Mouse (Mus musculus): Measurements from ENCODE around the gene Ciart.
"Not testable (repeated sequence)": the region's sequence is repeated elsewhere in the genome, so short reads cannot be mapped to it uniquely, and the experiment has no call there.

Ciart gene

GRCm38 (mm10) chr3:95901616-95902372, 19.7 kb upstream of the Ciart start:
- in situ Hi-C loops (cut with MboI, MseI) = loop anchor here (5.0 kb wide), 1 partner anchor 34 kb away; no protein-coding TSS in a partner anchor

- in situ Hi-C loops (cut with MboI, MseI) = loop anchor here (5.0 kb wide), 1 partner anchor 33 kb away; no protein-coding TSS in a partner anchor
Observed at GRCm38 (mm10) chr3:95899800-95900524, 17.9 kb upstream of the Ciart start.

GRCm38 (mm10) chr3:95895501-95895900, 13.4 kb upstream of the Ciart start:
- in situ Hi-C loops (cut with MboI, MseI) = not testable (repeated sequence)

GRCm38 (mm10) chr3:95894317-95895160, 12.5 kb upstream of the Ciart start:
- in situ Hi-C loops (cut with MboI, MseI) = no loop called here

GRCm38 (mm10) chr3:95893606-95894316, 11.7 kb upstream of the Ciart start, which contains the start of gene Aph1a:
Gene Aph1a, plus strand, starts transcription at chr3:95893969.
- in situ Hi-C loops (cut with MboI, MseI) = not testable (repeated sequence)

GRCm38 (mm10) chr3:95893126-95893525, 11.1 kb upstream of the Ciart start:
- in situ Hi-C loops (cut with MboI, MseI) = no loop called here

- in situ Hi-C loops (cut with MboI, MseI) = no loop called here
Observed at GRCm38 (mm10) chr3:95892066-95893052, 10.3 kb upstream of the Ciart start.

- in situ Hi-C loops (cut with MboI, MseI) = no loop called here
Observed at GRCm38 (mm10) chr3:95891211-95892065, 9.4 kb upstream of the Ciart start, which contains the start of gene BC028528. Gene BC028528, minus strand, starts transcription at chr3:95892005.

GRCm38 (mm10) chr3:95889664-95890063, 7.6 kb upstream of the Ciart start:
- in situ Hi-C loops (cut with MboI, MseI) = no loop called here

GRCm38 (mm10) chr3:95887596-95887995, 5.5 kb upstream of the Ciart start:
- in situ Hi-C loops (cut with MboI, MseI) = no loop called here

- in situ Hi-C loops (cut with MboI, MseI) = no loop called here
Observed at GRCm38 (mm10) chr3:95884400-95884799, 2.3 kb upstream of the Ciart start.

- in situ Hi-C loops (cut with MboI, MseI) = no loop called here
Observed at GRCm38 (mm10) chr3:95882816-95883425, 870 bp upstream of the Ciart start.

- in situ Hi-C loops (cut with MboI, MseI) = no loop called here
Observed at GRCm38 (mm10) chr3:95879063-95879462, 3.0 kb downstream of the Ciart start.

GRCm38 (mm10) chr3:95872048-95872447, 10.0 kb downstream of the Ciart start:
- in situ Hi-C loops (cut with MboI, MseI) = no loop called here

- in situ Hi-C loops (cut with MboI, MseI) = no loop called here
Observed at GRCm38 (mm10) chr3:95871392-95871867, 10.6 kb downstream of the Ciart start, which contains the start of gene Mrps21. Gene Mrps21, minus strand, starts transcription at chr3:95871519.

GRCm38 (mm10) chr3:95870976-95871375, 11.1 kb downstream of the Ciart start:
- in situ Hi-C loops (cut with MboI, MseI) = no loop called here

- in situ Hi-C loops (cut with MboI, MseI) = loop anchor here (5.0 kb wide), 2 partner anchors 35 to 85 kb away; partner anchors contain the start of gene Car14
Observed at GRCm38 (mm10) chr3:95867408-95867807, 14.6 kb downstream of the Ciart start.

- in situ Hi-C loops (cut with MboI, MseI) = loop anchor here (5.0 kb wide), 2 partner anchors 36 to 86 kb away; partner anchors contain the start of gene Car14
Observed at GRCm38 (mm10) chr3:95866071-95866470, 16.0 kb downstream of the Ciart start.
